Mouse (Mus musculus) embryonic facial prominence, embryonic 10.5 days (tissue): ENCODE results near the gene Ano6. TPM values are rescaled to one million over a fixed set of nuclear protein-coding genes. Genes with fewer than 3 reads are reported as not detected.
A peak's percentile ranks its signal among the peaks of the same experiment; 100 is the strongest.

Experiments used
- DNase-seq: peaks from one replicate; pipeline ENCODE4 v3.0.0-alpha.2; 2017; ENCODE audit warnings: low spot score
- H3K27ac ChIP-seq: fragments of 300-500 bp; sonication (generic); replicated peaks from 2 replicates; pipeline ENCODE4 v1.5.1; 2016; ENCODE audit warnings: mild to moderate bottlenecking
- H3K27me3 ChIP-seq: fragments of 300-500 bp; sonication (generic); replicated peaks from 2 replicates; pipeline ENCODE4 v1.6.1; 2016; ENCODE audit warnings: low read depth, mild to moderate bottlenecking; ENCODE audit not compliant: poor library complexity, severe bottlenecking
- H3K36me3 ChIP-seq: fragments of 300-500 bp; sonication (generic); replicated peaks from 2 replicates; pipeline ENCODE4 v1.6.1; 2016; ENCODE audit warnings: mild to moderate bottlenecking, moderate library complexity
- H3K4me1 ChIP-seq: fragments of 300-500 bp; sonication (generic); 2 replicates; pipeline ENCODE4 v1.6.1; 2016
- H3K4me3 ChIP-seq: fragments of 300-500 bp; sonication (generic); 2 replicates; pipeline ENCODE4 v1.5.1; 2016; ENCODE audit warnings: mild to moderate bottlenecking, moderate library complexity
- H3K9me3 ChIP-seq: fragments of 300-500 bp; sonication (generic); 2 replicates; pipeline ENCODE4 v1.6.1; 2016; ENCODE audit warnings: mild to moderate bottlenecking
- WGBS: fragments of 180-500 bp; shearing (Covaris S2); methylation state at CpG from one replicate; pipeline ENCODE4 v1.1.7; 2016; 5-methylcytosine and 5-hydroxymethylcytosine counted together
- polyA plus RNA-seq: library from polyadenylated mRNA; unstranded; fragments of >200 nt; fragmentation: Nextera tagmentation; extraction: Ambion mirVana; gene quantifications from 2 replicates; pipeline ENCODE4 v1.2.1, GENCODE M21; 2016

Ano6 gene
- polyA plus RNA-seq, 1 experiment from 2014 or later: 41.6 TPM

DNA sequence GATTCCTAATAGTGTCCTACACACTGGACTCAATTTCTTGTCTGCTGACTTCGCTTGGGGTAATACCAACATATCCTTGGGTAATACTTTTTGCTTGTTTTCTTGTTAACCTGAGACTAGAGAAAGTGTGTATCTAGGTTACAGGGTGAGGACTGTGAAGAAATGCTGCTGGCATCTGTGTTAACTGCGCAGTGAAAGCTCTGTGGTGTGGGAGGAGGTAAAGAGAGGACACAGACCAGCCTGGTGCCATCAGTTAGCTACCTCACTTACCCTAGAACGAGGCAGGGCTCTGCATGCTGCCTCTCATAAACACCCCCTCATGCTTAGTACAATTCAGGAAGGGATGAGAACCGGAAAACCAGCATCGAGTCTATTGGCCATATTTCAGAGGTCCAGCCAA lies 32.6 kb upstream of the Ano6 start:
- H3K36me3 ChIP-seq: no peaks in the 10 kb centered on the region
- 86% methylated on average over 5 of the region's 5 CpGs for WGBS

DNA sequence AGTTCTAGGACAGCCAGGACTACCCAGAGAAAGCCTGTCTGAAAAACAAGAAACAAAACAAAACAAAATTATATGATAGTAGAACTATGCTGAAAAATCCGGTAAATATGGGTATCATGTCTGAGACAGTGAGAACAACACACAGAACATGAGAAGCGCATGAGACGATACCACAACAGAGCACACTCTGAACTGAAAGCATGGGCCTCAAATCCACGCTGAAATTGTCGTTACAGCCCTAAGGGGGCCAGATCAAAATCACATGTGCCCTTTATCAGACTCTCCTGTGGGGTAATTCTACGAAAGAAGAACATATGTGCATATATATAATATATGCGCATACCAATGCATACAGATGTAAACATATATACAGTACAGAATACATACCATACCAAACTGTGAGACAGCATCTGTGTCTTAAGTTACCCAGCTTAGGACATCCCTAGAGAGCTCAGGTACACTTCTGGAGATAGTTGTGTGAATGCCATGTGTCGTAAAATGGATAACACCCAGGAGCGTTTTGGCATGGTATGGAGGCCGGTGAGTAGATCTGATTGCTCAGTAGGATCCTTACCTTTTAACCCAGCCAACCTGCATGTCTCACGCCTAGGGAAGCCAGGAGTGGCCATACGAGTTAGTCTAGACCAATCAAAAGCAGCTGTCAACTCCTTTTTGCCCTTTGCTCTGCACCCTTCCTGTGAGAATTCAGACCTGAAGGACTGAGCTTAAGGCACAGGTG lies 31.8 kb upstream of the Ano6 start:
- H3K4me1 ChIP-seq: no peaks in the 10 kb centered on the region
- H3K4me3 ChIP-seq: no peak overlapping the region
- DNase-seq: no peak
- no peaks in the 10 kb centered on the region for H3K36me3 ChIP-seq
- 82% methylated on average over 12 of the region's 12 CpGs for WGBS
- no peaks in the 10 kb centered on the region for H3K9me3 ChIP-seq
- H3K27me3 ChIP-seq: no peaks in the 10 kb centered on the region
- no peak overlapping the region for H3K27ac ChIP-seq

More for the DNA sequence above, 32.6 kb upstream of the Ano6 start:
- Histone ChIP-seq H3K4me1 (no peaks in the 10 kb centered on the region), H3K27me3 (no peaks in the 10 kb centered on the region), H3K9me3 (no peaks in the 10 kb centered on the region), H3K4me3 (no peak overlapping the region), H3K27ac (no peak overlapping the region)
- DNase-seq: no peak

DNA sequence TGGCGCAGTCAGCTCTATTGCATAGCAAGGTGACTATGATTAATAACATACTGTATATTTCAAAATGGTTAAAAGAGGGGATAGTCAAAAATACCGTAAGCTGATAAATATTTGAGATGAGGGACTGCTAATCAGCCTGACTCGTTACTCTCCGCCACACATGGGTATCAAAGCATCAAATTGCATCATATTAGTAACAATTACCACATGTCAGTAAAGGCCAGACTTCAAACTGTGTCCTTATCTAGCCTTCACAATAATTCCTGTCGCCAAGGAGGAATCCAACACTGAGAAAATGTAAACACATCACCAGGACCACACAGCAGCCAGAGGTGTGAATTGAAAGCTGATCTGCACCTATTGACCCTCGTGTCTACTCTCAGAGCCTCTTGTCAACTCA lies 30.8 kb upstream of the Ano6 start:
- Histone ChIP-seq H3K36me3 (no peaks in the 10 kb centered on the region), H3K4me1 (no peaks in the 10 kb centered on the region), H3K27me3 (no peaks in the 10 kb centered on the region), H3K4me3 (no peak overlapping the region), H3K9me3 (no peaks in the 10 kb centered on the region), H3K27ac (no peak overlapping the region)
- WGBS: 70% methylated on average over 6 of the region's 6 CpGs
- DNase-seq: no peak

DNA sequence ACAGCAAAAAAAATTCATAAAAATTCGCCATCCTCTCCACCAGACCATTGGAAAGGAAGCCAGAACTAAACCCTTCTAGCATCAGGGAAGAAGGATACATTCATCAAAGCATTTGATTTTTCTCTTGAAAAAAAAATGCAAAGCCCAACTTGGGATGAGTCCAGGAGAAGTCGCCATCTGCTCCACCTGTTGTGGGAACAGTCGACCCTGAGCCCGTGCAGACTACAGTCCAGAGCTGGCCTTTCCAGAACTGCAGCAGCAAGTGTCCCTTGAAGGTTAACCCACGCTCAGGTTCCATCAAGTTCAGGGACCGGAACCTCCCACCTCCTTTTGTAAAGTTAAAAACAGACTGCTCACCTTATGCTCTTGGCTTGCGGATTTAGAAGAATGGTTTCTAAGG lies 29.2 kb upstream of the Ano6 start:
- H3K9me3 ChIP-seq: no peaks in the 10 kb centered on the region
- 80% methylated on average over 7 of the region's 7 CpGs for WGBS
- H3K4me1 ChIP-seq: no peaks in the 10 kb centered on the region
- no peaks in the 10 kb centered on the region for H3K27me3 ChIP-seq
- H3K27ac ChIP-seq: no peak overlapping the region
- DNase-seq: no peak
- H3K36me3 ChIP-seq: no peaks in the 10 kb centered on the region
- H3K4me3 ChIP-seq: no peak overlapping the region

DNA sequence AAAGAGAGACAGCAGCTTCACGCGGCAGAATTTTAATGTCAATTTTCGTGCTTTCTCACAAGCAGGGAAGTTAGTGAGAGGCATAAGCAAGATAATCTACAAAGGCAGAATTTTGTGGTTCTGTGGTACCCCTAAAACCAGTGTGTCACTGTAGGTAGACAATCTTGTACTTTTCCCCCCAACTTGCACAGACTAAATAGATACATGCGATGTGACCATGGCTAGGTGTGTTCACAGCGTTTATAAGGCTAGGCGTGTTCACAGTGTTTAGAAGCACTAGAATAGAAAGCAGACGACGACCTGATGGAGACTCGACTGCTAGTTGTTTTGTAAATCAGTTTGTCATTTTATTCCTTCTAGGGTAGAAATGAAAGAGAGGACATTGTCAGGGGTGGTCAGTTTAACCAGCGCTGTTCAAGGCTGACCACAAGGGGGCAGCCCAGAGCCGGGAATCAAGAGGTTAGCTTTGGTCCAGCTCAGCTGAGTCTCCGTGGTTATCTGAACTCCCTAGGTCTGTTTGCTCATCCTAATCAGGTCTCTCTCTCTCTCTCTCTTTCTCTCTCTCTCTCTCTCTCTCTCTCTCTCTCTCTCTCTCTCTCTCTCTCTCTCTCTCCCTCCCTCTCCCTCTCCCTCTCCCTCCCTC lies 27.9 kb upstream of the Ano6 start:
- WGBS: 36% methylated on average over 12 of the region's 12 CpGs
- Histone ChIP-seq H3K27ac (no peak overlapping the region), H3K4me1 (no peaks in the 10 kb centered on the region), H3K9me3 (no peaks in the 10 kb centered on the region), H3K36me3 (no peaks in the 10 kb centered on the region), H3K27me3 (no peaks in the 10 kb centered on the region), H3K4me3 (no peak overlapping the region)
- peak; percentile 85 for DNase-seq

- H3K36me3 ChIP-seq: no peaks in the 10 kb centered on the region
- no peaks in the 10 kb centered on the region for H3K9me3 ChIP-seq
- H3K4me3 ChIP-seq: no peak overlapping the region
- no peaks in the 10 kb centered on the region for H3K4me1 ChIP-seq
- no peaks in the 10 kb centered on the region for H3K27me3 ChIP-seq
- H3K27ac ChIP-seq: no peak overlapping the region
- WGBS: 39% methylated on average over 6 of the region's 6 CpGs
- no peak for DNase-seq
Observed at GRCm38 (mm10) chr15:95763464-95763863, 27.2 kb upstream of the Ano6 start.

DNA sequence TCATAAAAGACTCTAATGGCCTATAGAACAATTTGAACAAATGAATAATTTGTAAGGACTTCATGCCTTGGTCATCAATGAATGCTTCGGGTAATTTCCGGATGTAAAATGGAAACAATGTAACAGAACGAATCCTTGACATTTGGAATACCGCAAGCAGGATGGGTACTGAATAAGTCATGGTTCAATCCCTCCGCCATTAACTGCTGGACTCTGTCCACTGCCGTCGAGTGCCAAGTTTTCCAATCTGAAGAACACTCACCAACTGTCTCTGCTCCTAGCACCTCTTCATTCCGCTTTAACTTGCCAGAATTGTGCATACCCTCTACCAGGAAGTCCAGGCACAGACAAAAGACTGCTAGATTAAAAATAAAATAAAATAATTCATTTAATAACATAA lies 25.4 kb upstream of the Ano6 start:
- Histone ChIP-seq H3K27me3 (no peaks in the 10 kb centered on the region), H3K4me1 (no peaks in the 10 kb centered on the region), H3K36me3 (no peaks in the 10 kb centered on the region), H3K27ac (no peak overlapping the region), H3K9me3 (no peaks in the 10 kb centered on the region), H3K4me3 (no peak overlapping the region)
- 96% methylated on average over 8 of the region's 8 CpGs for WGBS
- DNase-seq: no peak

GRCm38 (mm10) chr15:95765936-95766335 lies 24.7 kb upstream of the Ano6 start:
- Histone ChIP-seq H3K27me3 (no peaks in the 10 kb centered on the region), H3K27ac (no peak overlapping the region), H3K36me3 (no peaks in the 10 kb centered on the region), H3K4me3 (no peak overlapping the region), H3K9me3 (no peaks in the 10 kb centered on the region), H3K4me1 (no peaks in the 10 kb centered on the region)
- no peak for DNase-seq
- WGBS: 84% methylated on average over 6 of the region's 6 CpGs

DNA sequence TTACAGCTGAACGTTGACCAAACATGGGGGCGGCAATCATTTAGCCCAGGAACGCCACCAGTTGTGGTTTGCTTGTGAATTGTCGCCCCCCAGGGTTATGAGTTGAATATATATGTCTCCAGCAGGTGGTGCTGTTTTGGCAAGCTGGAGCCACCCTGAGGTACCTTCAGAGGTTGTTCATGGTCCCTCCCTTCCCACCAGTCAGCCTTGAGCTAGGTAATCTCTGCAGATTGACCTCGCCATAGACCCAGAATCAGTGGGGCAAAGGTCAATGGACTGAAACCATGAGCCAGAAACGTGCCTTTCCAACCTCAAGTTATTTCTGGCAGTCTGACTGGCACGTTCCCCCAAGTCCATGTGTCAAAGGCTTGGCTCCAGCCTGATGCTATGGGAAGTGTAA lies 22.8 kb upstream of the Ano6 start:
- Histone ChIP-seq H3K36me3 (no peaks in the 10 kb centered on the region), H3K27ac (no peak overlapping the region), H3K27me3 (no peaks in the 10 kb centered on the region), H3K4me1 (no peaks in the 10 kb centered on the region), H3K4me3 (no peak overlapping the region), H3K9me3 (no peaks in the 10 kb centered on the region)
- no peak for DNase-seq
- 68% methylated on average over 7 of the region's 7 CpGs for whole genome bisulfite sequencing

DNA sequence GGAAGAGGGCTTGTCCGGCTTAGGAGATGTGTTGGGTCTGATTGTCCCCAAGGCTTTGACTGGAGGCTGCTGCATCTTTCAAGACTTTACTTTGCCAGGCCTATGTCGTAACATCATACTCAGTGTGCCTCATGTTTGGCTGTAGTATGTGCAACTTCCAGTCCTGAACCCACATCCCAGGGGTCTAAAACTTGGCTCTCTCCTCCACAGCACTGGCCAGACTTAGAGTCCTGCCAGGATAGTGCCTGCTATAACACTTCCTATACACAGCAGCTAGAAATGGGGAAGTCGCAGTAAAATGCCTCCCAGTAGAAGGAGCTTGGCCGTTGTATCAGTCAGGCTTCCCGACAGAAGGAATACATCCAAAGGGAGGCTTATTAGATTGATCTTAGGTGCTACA lies 21.9 kb upstream of the Ano6 start:
- Histone ChIP-seq H3K9me3 (no peaks in the 10 kb centered on the region), H3K4me3 (no peak overlapping the region), H3K4me1 (no peaks in the 10 kb centered on the region), H3K27ac (no peak overlapping the region), H3K27me3 (no peaks in the 10 kb centered on the region), H3K36me3 (no peaks in the 10 kb centered on the region)
- no peak for DNase-seq
- WGBS: 92% methylated on average over 5 of the region's 5 CpGs

DNA sequence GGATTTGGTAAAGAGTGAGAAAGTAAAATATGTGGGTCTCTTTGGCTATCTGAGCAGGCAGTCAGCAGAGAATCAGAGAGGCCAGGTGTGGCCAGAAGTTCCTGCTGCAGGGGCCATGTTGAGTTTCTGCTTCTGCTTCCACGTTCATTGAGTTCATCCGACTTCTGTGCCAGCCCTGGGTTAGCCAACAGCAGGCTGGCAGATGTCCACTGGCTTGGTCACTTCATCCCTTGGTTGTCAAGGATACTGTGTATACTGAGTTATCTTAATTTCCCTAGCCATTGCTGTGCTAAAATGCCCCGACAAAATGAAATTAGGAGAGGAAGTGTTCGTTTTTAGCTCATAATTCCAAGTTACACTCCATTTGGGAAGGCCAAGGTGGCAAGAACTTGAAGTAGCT lies 21.1 kb upstream of the Ano6 start:
- no peaks in the 10 kb centered on the region for H3K9me3 ChIP-seq
- 81% methylated on average over 4 of the region's 4 CpGs for WGBS
- no peaks in the 10 kb centered on the region for H3K36me3 ChIP-seq

GRCm38 (mm10) chr15:95770307-95770706 lies 20.3 kb upstream of the Ano6 start:
- Histone ChIP-seq H3K27ac (no peak overlapping the region), H3K9me3 (no peaks in the 10 kb centered on the region)
- 95% methylated on average over 2 of the region's 2 CpGs for WGBS

More for the DNA sequence above, 21.1 kb upstream of the Ano6 start:
- no peaks in the 10 kb centered on the region for H3K4me1 ChIP-seq
- no peak overlapping the region for H3K4me3 ChIP-seq
- H3K27ac ChIP-seq: no peak overlapping the region
- no peak for DNase-seq
- no peaks in the 10 kb centered on the region for H3K27me3 ChIP-seq

GRCm38 (mm10) chr15:95772374-95772773 lies 18.3 kb upstream of the Ano6 start:
- Histone ChIP-seq H3K9me3 (no peaks in the 10 kb centered on the region), H3K4me3 (no peak overlapping the region), H3K4me1 (no peaks in the 10 kb centered on the region), H3K27ac (no peak overlapping the region), H3K27me3 (no peaks in the 10 kb centered on the region), H3K36me3 (no peaks in the 10 kb centered on the region)
- 61% methylated on average over 13 of the region's 13 CpGs for WGBS
- no peak for DNase-seq

More at GRCm38 (mm10) chr15:95770307-95770706, 20.3 kb upstream of the Ano6 start:
- no peak for DNase-seq
- Histone ChIP-seq H3K4me3 (no peak overlapping the region), H3K4me1 (no peaks in the 10 kb centered on the region), H3K36me3 (no peaks in the 10 kb centered on the region), H3K27me3 (no peaks in the 10 kb centered on the region)
